In the genomic region with DNA sequence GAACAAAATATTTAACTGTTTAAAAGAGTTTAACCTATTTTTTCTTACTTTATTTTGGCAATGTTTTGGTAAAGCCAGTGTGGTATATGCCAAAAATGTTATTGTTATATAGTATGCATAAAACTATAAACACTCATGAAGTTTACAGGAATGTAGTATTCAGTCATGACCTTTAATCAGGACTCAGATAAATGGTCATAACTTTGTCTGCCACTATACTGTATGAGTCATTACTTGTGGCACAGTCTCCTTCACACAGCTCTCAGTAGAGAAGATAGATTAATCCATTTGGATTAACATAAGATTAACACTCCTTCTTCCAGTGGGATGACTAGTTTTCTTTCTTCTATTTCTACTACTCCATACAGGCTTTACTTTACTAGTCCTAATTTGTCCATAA, we compare ENCODE assay signal across 21 mouse cellular contexts. TPM values are rescaled to one million over a fixed set of nuclear protein-coding genes. Genes with fewer than 3 reads are reported as not detected.
"Had no signal": no experiment of that assay in that cellular context is flagged by ENCODE, and none has a peak within 500 bp of the region (broad histone marks: within the 10 kb centered on the region; RNA-seq: fewer than 3 reads in every experiment).

No protein-coding gene starts in this region.

- H3K9ac ChIP-seq: limb, embryonic 12.5 days; limb, embryonic 15.5 days; liver, embryonic 14.5 days; liver, postnatal 0 days; lung, embryonic 14.5 days had no signal

- H3K4me3 ChIP-seq: limb, embryonic 12.5 days; limb, embryonic 15.5 days had no signal

- H3K27me3 ChIP-seq: limb, embryonic 12.5 days; limb, embryonic 15.5 days had no signal

- H3K4me1 ChIP-seq: limb, embryonic 12.5 days; limb, embryonic 15.5 days had no signal

- H3K4me2 ChIP-seq: limb, embryonic 12.5 days; limb, embryonic 15.5 days; liver, embryonic 11.5 days; lung, embryonic 14.5 days had no signal

- DNase-seq: kidney, adult 18-20 months; kidney, adult 9 months; kidney, postnatal 14 days; kidney, postnatal 4 days; left cerebral cortex, postnatal 4 days; liver, postnatal 0 days; lung, embryonic 14.5 days; thymus, adult 18-20 months; thymus, postnatal 36 days had no signal

- ATAC-seq: liver, postnatal 0 days; lung, postnatal 0 days had no signal

- H3K27ac ChIP-seq: limb, embryonic 12.5 days; limb, embryonic 15.5 days; liver, embryonic 14.5 days; macrophage had no signal

- H3K36me3 ChIP-seq: limb, embryonic 12.5 days; limb, embryonic 15.5 days had no signal

RNA-seq across cellular contexts. Expression of gene Chil4, which starts 23.0 kb away (rescaled TPM):
- polyA plus RNA-seq: limb, embryonic 12.5 days; limb, embryonic 15.5 days; liver, embryonic 11.5 days; liver, embryonic 14.5 days; liver, postnatal 0 days; lung, embryonic 14.5 days; lung, postnatal 0 days; macrophage; neural tube, embryonic 14.5 days; small intestine, adult 2 months; spleen, adult 2 months; stomach, embryonic 16.5 days; testis, adult 2 months; urinary bladder, adult 2 months had no signal

RNA-seq across cellular contexts. Expression of gene Chil3, which starts 28.9 kb away (rescaled TPM):
- polyA plus RNA-seq: limb, embryonic 12.5 days; liver, embryonic 11.5 days; lung, embryonic 14.5 days; neural tube, embryonic 14.5 days; small intestine, adult 2 months had no signal
